Mouse (Mus musculus): ENCODE data around the gene Itga9.

Gene Itga9

GRCm38 (mm10) chr9:118653436-118653835, 46.9 kb downstream of the Itga9 start:
- DNase-seq (ENCODE audit: low spot score in 2 of 2), result no peak

- DNase-seq (ENCODE audit: low spot score in 2 of 2), result no peak
Measured at GRCm38 (mm10) chr9:118654969-118655368, 48.5 kb downstream of the Itga9 start.

- no peak for DNase-seq (ENCODE audit: low spot score in 2 of 2)
Measured at GRCm38 (mm10) chr9:118655726-118656125, 49.2 kb downstream of the Itga9 start.

GRCm38 (mm10) chr9:118658159-118658558, 51.7 kb downstream of the Itga9 start:
- DNase-seq (ENCODE audit: low spot score in 2 of 2), result peak in 1 of 2 experiments; percentile 11

- no peak for DNase-seq (ENCODE audit: low spot score in 2 of 2)
Measured at GRCm38 (mm10) chr9:118659809-118660208, 53.3 kb downstream of the Itga9 start.

- no peak for DNase-seq (ENCODE audit: low spot score in 2 of 2)
Measured at GRCm38 (mm10) chr9:118660259-118660658, 53.8 kb downstream of the Itga9 start.

- no peak for DNase-seq (ENCODE audit: low spot score in 2 of 2)
Measured at GRCm38 (mm10) chr9:118662026-118662425, 55.5 kb downstream of the Itga9 start.

- DNase-seq (ENCODE audit: low spot score in 2 of 2), result no peak
Measured at GRCm38 (mm10) chr9:118662476-118662875, 56.0 kb downstream of the Itga9 start.

- DNase-seq (ENCODE audit: low spot score in 2 of 2), result no peak
Measured at GRCm38 (mm10) chr9:118663938-118664337, 57.4 kb downstream of the Itga9 start.

GRCm38 (mm10) chr9:118666069-118666468, 59.6 kb downstream of the Itga9 start:
- DNase-seq (ENCODE audit: low spot score in 2 of 2), result no peak

GRCm38 (mm10) chr9:118669696-118670095, 63.2 kb downstream of the Itga9 start:
- no peak for DNase-seq (ENCODE audit: low spot score in 2 of 2)

- DNase-seq (ENCODE audit: low spot score in 2 of 2), result no peak
Measured at GRCm38 (mm10) chr9:118674277-118674676, 67.8 kb downstream of the Itga9 start.

GRCm38 (mm10) chr9:118674761-118675160, 68.3 kb downstream of the Itga9 start:
- DNase-seq (ENCODE audit: low spot score in 2 of 2), result no peak

- no peak for DNase-seq (ENCODE audit: low spot score in 2 of 2)
Measured at GRCm38 (mm10) chr9:118675573-118676170, 69.2 kb downstream of the Itga9 start.

- DNase-seq (ENCODE audit: low spot score in 2 of 2), result no peak
Measured at GRCm38 (mm10) chr9:118676692-118677091, 70.2 kb downstream of the Itga9 start.

- no peak for DNase-seq (ENCODE audit: low spot score in 2 of 2)
Measured at GRCm38 (mm10) chr9:118677349-118677748, 70.9 kb downstream of the Itga9 start.

- DNase-seq (ENCODE audit: low spot score in 2 of 2), result no peak
Measured at GRCm38 (mm10) chr9:118678020-118678750, 71.7 kb downstream of the Itga9 start.

GRCm38 (mm10) chr9:118678759-118679158, 72.3 kb downstream of the Itga9 start:
- no peak for DNase-seq (ENCODE audit: low spot score in 2 of 2)

- no peak for DNase-seq (ENCODE audit: low spot score in 2 of 2)
Measured at GRCm38 (mm10) chr9:118681506-118681905, 75.0 kb downstream of the Itga9 start.

- no peak for DNase-seq (ENCODE audit: low spot score in 2 of 2)
Measured at GRCm38 (mm10) chr9:118682154-118682553, 75.7 kb downstream of the Itga9 start.

GRCm38 (mm10) chr9:118683507-118683906, 77.0 kb downstream of the Itga9 start:
- no peak for DNase-seq (ENCODE audit: low spot score in 2 of 2)

GRCm38 (mm10) chr9:118684343-118684742, 77.9 kb downstream of the Itga9 start:
- DNase-seq (ENCODE audit: low spot score in 2 of 2), result no peak

GRCm38 (mm10) chr9:118686166-118686961, 79.9 kb downstream of the Itga9 start:
- DNase-seq (ENCODE audit: low spot score in 2 of 2), result no peak
